ENCODE assay signal across 29 mouse cellular contexts in the genomic region with DNA sequence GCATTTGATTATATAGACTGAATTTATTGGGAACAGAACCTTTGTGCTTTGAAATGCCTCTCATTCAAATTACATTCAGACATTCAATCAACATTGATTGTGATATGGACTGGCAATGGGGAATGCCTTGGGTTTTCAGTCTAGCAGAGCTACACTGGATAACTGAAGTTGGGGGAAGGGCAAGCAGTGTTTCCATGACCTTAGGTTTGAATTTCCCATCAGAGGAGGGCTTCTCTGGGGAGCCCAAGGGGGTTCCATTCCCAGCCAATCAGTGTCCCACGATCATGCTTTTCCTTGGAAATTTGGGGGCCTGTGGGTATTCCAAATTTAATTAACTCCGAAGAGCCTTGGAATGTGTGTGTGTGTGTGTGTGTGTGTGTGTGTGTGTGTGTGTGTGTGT.
A peak's percentile ranks its signal among the peaks of the same experiment; 100 is the strongest.
DNase-seq lines count a peak whose midpoint lies in the region; ATAC-seq and TF ChIP-seq lines count a peak whose summit lies in the region.
"Had no signal": no experiment of that assay in that cellular context is flagged by ENCODE, and none has a peak within 500 bp of the region (broad histone marks: within the 10 kb centered on the region; RNA-seq: fewer than 3 reads in every experiment).

No protein-coding gene starts in this region.

- TF ChIP-seq CTCF in embryonic fibroblast, embryonic 13.5 days (IDR thresholded peaks at IDR 0.05; ENCODE audit: borderline replicate concordance, insufficient read depth, low read length): no peak

- intact Hi-C loops in heart, postnatal 25 days (cut with DNase I): no loop called here

- peak; percentile 41 for DNase-seq in heart, adult 11 months
- DNase-seq in heart, postnatal 25 days (ENCODE audit: low spot score): no peak
- peak; percentile 84 for DNase-seq in embryonic facial prominence, embryonic 11.5 days (ENCODE audit: low spot score)
- DNase-seq in lung, postnatal 10 days: no peak
- DNase-seq in heart, adult 9 months (ENCODE audit: low spot score in 2 of 2): no peak
- DNase-seq: adrenal gland, postnatal 36 days; cerebellum, adult 18-20 months; cerebellum, postnatal 10 days; heart, postnatal 36 days; kidney, adult 9 months; kidney, postnatal 10 days; layer of hippocampus, postnatal 36 days; lung, adult 18-20 months; thymus, adult 2 months; thymus, postnatal 36 days had no signal

- no peak overlapping the region for H3K27ac ChIP-seq in embryonic facial prominence, embryonic 11.5 days (replicated peaks; ENCODE audit: low read depth, low read length)
- H3K27ac ChIP-seq in embryonic fibroblast, embryonic 13.5 days (ENCODE audit: insufficient read depth, low read length): peak overlapping the region; percentile 44; the same call in 1 of the 2 replicates
- no peak overlapping the region; the same call in 1 of the 2 replicates for H3K27ac ChIP-seq in limb, embryonic 13.5 days
- H3K27ac ChIP-seq: forebrain, embryonic 10.5 days; forebrain, embryonic 15.5 days; heart, embryonic 10.5 days; heart, embryonic 15.5 days; liver, embryonic 12.5 days; macrophage; midbrain, embryonic 15.5 days; neural tube, embryonic 12.5 days had no signal

- 42% methylated on average over 2 of the region's 2 CpGs for WGBS in embryonic facial prominence, embryonic 11.5 days
- WGBS in limb, embryonic 13.5 days: 54% methylated on average over 2 of the region's 2 CpGs

- no peak overlapping the region for H3K4me2 ChIP-seq in embryonic facial prominence, embryonic 11.5 days (ENCODE audit: low read depth, low read length)
- no peak overlapping the region for H3K4me2 ChIP-seq in limb, embryonic 13.5 days (replicated peaks)
- H3K4me2 ChIP-seq: forebrain, embryonic 15.5 days; heart, embryonic 15.5 days; hindbrain, embryonic 14.5 days; liver, embryonic 12.5 days; midbrain, embryonic 15.5 days; neural tube, embryonic 12.5 days had no signal

- H3K27me3 ChIP-seq in embryonic facial prominence, embryonic 11.5 days (ENCODE audit: control insufficient read depth, insufficient read depth, low read length): no peaks in the 10 kb centered on the region
- H3K27me3 ChIP-seq in limb, embryonic 13.5 days: no peaks in the 10 kb centered on the region
- H3K27me3 ChIP-seq: forebrain, embryonic 15.5 days; heart, embryonic 15.5 days; liver, embryonic 12.5 days; midbrain, embryonic 15.5 days; neural tube, embryonic 12.5 days; Patski had no signal

- no peaks in the 10 kb centered on the region for H3K36me3 ChIP-seq in embryonic facial prominence, embryonic 11.5 days (replicated peaks; ENCODE audit: control insufficient read depth, insufficient read depth, low read depth, low read length)
- H3K36me3 ChIP-seq in limb, embryonic 13.5 days: no peaks in the 10 kb centered on the region
- H3K36me3 ChIP-seq: forebrain, embryonic 10.5 days; forebrain, embryonic 15.5 days; heart, embryonic 10.5 days; heart, embryonic 15.5 days; liver, embryonic 12.5 days; midbrain, embryonic 15.5 days; neural tube, embryonic 12.5 days had no signal

- peak; percentile 90 for ATAC-seq in embryonic facial prominence, embryonic 11.5 days (replicated peaks; ENCODE audit: insufficient number of reproducible peaks, low FRiP score, low TSS enrichment, low read depth)
- ATAC-seq in limb, embryonic 13.5 days (ENCODE audit: low FRiP score, low read depth): peak; percentile 48; the same call in 1 of the 2 replicates
- ATAC-seq: forebrain, embryonic 15.5 days; intestine, postnatal 0 days; liver, embryonic 12.5 days; lung, postnatal 0 days; Patski had no signal

- H3K9ac ChIP-seq in embryonic facial prominence, embryonic 11.5 days (replicated peaks; ENCODE audit: low read length): no peak overlapping the region
- no peak overlapping the region for H3K9ac ChIP-seq in limb, embryonic 13.5 days
- H3K9ac ChIP-seq: forebrain, embryonic 15.5 days; heart, embryonic 15.5 days; hindbrain, embryonic 14.5 days; liver, embryonic 12.5 days; midbrain, embryonic 15.5 days; neural tube, embryonic 12.5 days had no signal

- no peaks in the 10 kb centered on the region for H3K9me3 ChIP-seq in embryonic facial prominence, embryonic 11.5 days (replicated peaks; ENCODE audit: control insufficient read depth, low read length)
- no peaks in the 10 kb centered on the region for H3K9me3 ChIP-seq in limb, embryonic 13.5 days
- H3K9me3 ChIP-seq: forebrain, embryonic 10.5 days; forebrain, embryonic 15.5 days; heart, embryonic 10.5 days; heart, embryonic 15.5 days; liver, embryonic 12.5 days; midbrain, embryonic 15.5 days; neural tube, embryonic 12.5 days had no signal

- H3K4me3 ChIP-seq in embryonic facial prominence, embryonic 11.5 days (ENCODE audit: low read depth, low read length): no peak overlapping the region
- H3K4me3 ChIP-seq in embryonic fibroblast, embryonic 13.5 days (ENCODE audit: insufficient read depth, low read length): no peak overlapping the region
- H3K4me3 ChIP-seq in limb, embryonic 13.5 days: no peak overlapping the region
- H3K4me3 ChIP-seq: forebrain, embryonic 10.5 days; forebrain, embryonic 15.5 days; heart, embryonic 10.5 days; heart, embryonic 15.5 days; liver, embryonic 12.5 days; midbrain, embryonic 15.5 days; neural tube, embryonic 12.5 days had no signal

- H3K4me1 ChIP-seq in embryonic facial prominence, embryonic 11.5 days (ENCODE audit: control insufficient read depth, insufficient read depth, low read length): no peaks in the 10 kb centered on the region
- H3K4me1 ChIP-seq in embryonic fibroblast, embryonic 13.5 days (ENCODE audit: control insufficient read depth, insufficient read depth, low read length): peaks cover 19% of the 10 kb centered on the region
- peaks cover 35% of the 10 kb centered on the region for H3K4me1 ChIP-seq in limb, embryonic 13.5 days
- H3K4me1 ChIP-seq: heart, embryonic 10.5 days; heart, embryonic 15.5 days; liver, embryonic 12.5 days had no signal

- TF ChIP-seq POLR2A in embryonic fibroblast, embryonic 13.5 days (IDR thresholded peaks at IDR 0.05; ENCODE audit: low read depth, low read length): no peak

Comparison
In these comparisons a context has a peak if more than half of its experiments do, and no peak if none do; other contexts are left out.
1. DNase-seq: peak in heart, adult 11 months (single experiment) and embryonic facial prominence, embryonic 11.5 days (single experiment); none in heart, postnatal 25 days (single experiment), lung, postnatal 10 days (single experiment) and heart, adult 9 months (0 of 2).